Mouse (Mus musculus) neural tube, embryonic 14.5 days (tissue): ENCODE measurements at regions not wholly inside any gene's neighbourhood (a gene's known extent, or its start where the extent isn't known, plus 50 kb on each side); places are given as distances from the start of the nearest gene placed in this dataset.

Experiments used
- ATAC-seq: fragments of 200-750 bp; cut with Nextera tagmentation; 2 replicates; pipeline ENCODE4 v1.8.0; 2017; ENCODE audit warnings: low read depth, mild to moderate bottlenecking, moderate TSS enrichment, moderate library complexity
- H3K27ac ChIP-seq: fragments of 300-500 bp; sonication (generic); 2 replicates; pipeline ENCODE4 v1.5.1; 2014; ENCODE audit warnings: low read depth, mild to moderate bottlenecking, control low read depth, low read length, moderate library complexity, mixed read lengths
- H3K27me3 ChIP-seq: fragments of 300-500 bp; sonication (generic); 2 replicates; pipeline ENCODE4 v1.6.1; 2014; ENCODE audit warnings: low read length; ENCODE audit not compliant: control insufficient read depth, insufficient read depth
- H3K36me3 ChIP-seq: fragments of 300-500 bp; sonication (generic); 2 replicates; pipeline ENCODE4 v1.6.1; 2014; ENCODE audit warnings: low read length, mixed read lengths; ENCODE audit not compliant: control insufficient read depth, insufficient read depth
- H3K4me1 ChIP-seq: fragments of 300-500 bp; sonication (generic); 2 replicates; pipeline ENCODE4 v1.6.1; 2014; ENCODE audit warnings: low read length; ENCODE audit not compliant: control insufficient read depth, insufficient read depth
- H3K4me2 ChIP-seq: fragments of 300-500 bp; sonication (generic); 2 replicates; pipeline ENCODE4 v1.6.1; 2014; ENCODE audit warnings: mild to moderate bottlenecking, low read depth, low read length, control low read depth
- H3K4me3 ChIP-seq: fragments of 300-500 bp; sonication (generic); 2 replicates; pipeline ENCODE4 v1.5.1; 2014; ENCODE audit warnings: low read depth, low read length, control low read depth, mixed read lengths
- H3K9ac ChIP-seq: fragments of 300-500 bp; sonication (generic); replicated peaks from 2 replicates; pipeline ENCODE4 v1.6.1; 2014; ENCODE audit warnings: low read depth, mild to moderate bottlenecking, control low read depth, low read length, mixed read lengths
- H3K9me3 ChIP-seq: fragments of 300-500 bp; sonication (generic); 2 replicates; pipeline ENCODE4 v1.6.1; 2016; ENCODE audit warnings: low read length; ENCODE audit not compliant: control insufficient read depth
- WGBS: fragments of 180-500 bp; shearing (Covaris S2); extraction: QIAGEN DNeasy Blood & Tissue Kit; methylation state at CpG from one replicate; pipeline ENCODE4 v1.1.7; 2014; 5-methylcytosine and 5-hydroxymethylcytosine counted together

DNA sequence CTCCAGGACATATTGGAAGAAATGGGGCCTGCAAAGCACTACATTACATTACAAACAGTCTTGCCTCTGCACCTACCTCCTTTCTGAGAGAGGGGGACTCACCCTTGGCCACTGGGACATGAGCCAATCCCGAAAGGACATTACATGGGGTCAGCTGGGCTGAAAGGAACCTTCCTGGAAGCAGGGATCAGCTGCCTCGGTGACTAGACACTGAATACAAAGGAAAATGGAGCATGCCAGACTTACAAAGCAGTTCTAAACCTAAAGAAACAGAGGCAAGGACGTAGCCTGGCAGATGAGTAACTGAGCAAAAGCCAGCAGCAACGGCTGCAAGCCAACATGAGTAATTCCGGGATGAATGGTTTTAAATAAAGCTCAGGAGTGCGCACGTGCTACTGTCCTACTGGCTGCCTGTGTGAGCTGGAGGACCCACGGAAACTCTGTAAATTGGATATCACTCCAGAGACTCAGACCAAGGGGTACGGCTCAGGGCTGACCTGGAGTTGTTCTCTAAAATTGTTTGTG lies 309.3 kb downstream of the Rps29 start:
- H3K4me3 ChIP-seq = no peak overlapping the region
- no peak overlapping the region for H3K27ac ChIP-seq
- H3K4me2 ChIP-seq = no peak overlapping the region
- ATAC-seq = no peak
- no peaks in the 10 kb centered on the region for H3K4me1 ChIP-seq
- H3K36me3 ChIP-seq = no peaks in the 10 kb centered on the region
- no peaks in the 10 kb centered on the region for H3K27me3 ChIP-seq
- no peaks in the 10 kb centered on the region for H3K9me3 ChIP-seq
- H3K9ac ChIP-seq = no peak overlapping the region
- 74% methylated on average over 9 of the region's 9 CpGs for whole genome bisulfite sequencing

DNA sequence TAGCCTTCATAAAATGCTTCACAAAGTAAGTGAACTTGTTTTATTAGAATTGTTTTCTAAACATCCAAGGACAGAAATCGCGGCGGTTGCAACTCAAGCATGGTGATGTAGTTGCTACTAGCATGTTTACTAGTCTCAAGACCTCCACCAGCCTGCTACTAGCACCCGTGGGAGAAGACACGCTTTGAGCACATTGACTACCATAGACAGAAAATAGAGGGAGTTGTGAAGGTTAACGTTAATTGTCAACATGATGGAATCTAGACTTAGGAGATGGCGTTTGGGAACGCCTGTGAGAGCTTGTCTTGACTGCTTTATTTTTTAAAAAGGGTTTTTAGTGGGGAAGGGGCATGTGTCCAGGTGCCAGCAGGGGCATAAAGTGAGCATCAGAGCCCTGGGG lies 318.2 kb downstream of the Rps29 start:
- Histone ChIP-seq H3K9ac (no peak overlapping the region), H3K27me3 (no peaks in the 10 kb centered on the region), H3K9me3 (no peaks in the 10 kb centered on the region), H3K4me2 (no peak overlapping the region), H3K4me1 (no peaks in the 10 kb centered on the region), H3K27ac (no peak overlapping the region), H3K36me3 (no peaks in the 10 kb centered on the region), H3K4me3 (no peak overlapping the region)
- no peak for ATAC-seq
- 95% methylated on average over 8 of the region's 8 CpGs for WGBS

DNA sequence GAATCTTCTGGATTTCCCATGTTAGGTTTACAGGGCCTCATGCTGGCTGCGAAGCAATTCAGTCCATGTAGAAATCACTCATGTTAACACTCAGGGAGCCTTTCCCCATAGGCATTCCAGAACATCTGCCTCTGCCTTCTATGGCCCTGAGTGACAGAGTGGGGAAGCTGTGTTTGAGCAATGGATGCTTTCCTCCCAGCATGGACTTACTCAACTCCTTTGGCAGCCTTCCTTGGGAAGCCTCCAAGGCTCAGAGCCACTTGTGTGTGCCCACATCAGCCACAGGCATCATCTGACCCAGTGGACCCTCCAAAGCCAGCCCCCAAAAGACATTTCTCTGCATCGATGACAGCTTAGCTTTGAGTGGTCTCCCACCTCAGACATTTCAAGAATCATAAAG lies 318.8 kb downstream of the Rps29 start:
- Histone ChIP-seq H3K4me2 (no peak overlapping the region), H3K4me1 (no peaks in the 10 kb centered on the region), H3K27ac (no peak overlapping the region), H3K36me3 (no peaks in the 10 kb centered on the region), H3K9ac (no peak overlapping the region), H3K27me3 (no peaks in the 10 kb centered on the region), H3K4me3 (no peak overlapping the region), H3K9me3 (no peaks in the 10 kb centered on the region)
- no peak for ATAC-seq
- 83% methylated on average over 2 of the region's 2 CpGs for WGBS

DNA sequence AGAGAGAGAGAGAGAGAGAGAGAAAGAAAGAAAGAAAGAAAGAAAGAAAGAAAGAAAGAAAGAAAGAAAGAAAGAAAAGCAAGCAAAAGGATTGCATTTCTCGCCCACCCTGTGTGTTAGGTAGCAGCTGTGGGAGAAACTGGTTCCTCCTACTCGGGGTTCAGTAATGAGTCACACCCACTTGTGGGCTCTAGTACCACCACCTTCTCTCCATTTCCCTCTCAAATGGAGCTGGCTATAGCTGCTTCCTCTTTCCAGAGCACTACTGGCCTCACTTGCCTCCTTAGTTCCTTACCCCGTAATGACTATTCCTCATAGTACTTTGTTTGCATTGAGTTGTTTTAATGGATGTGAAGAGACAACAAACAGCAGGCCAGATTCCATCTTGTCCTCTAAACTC lies 323.0 kb downstream of the Rps29 start:
- H3K4me3 ChIP-seq = no peak overlapping the region
- no peaks in the 10 kb centered on the region for H3K36me3 ChIP-seq
- no peak overlapping the region for H3K9ac ChIP-seq
- ATAC-seq = no peak
- no peaks in the 10 kb centered on the region for H3K4me1 ChIP-seq
- no peak overlapping the region for H3K4me2 ChIP-seq
- H3K27me3 ChIP-seq = no peaks in the 10 kb centered on the region
- WGBS = 88% methylated on average over 3 of the region's 3 CpGs
- no peaks in the 10 kb centered on the region for H3K9me3 ChIP-seq
- H3K27ac ChIP-seq = no peak overlapping the region

DNA sequence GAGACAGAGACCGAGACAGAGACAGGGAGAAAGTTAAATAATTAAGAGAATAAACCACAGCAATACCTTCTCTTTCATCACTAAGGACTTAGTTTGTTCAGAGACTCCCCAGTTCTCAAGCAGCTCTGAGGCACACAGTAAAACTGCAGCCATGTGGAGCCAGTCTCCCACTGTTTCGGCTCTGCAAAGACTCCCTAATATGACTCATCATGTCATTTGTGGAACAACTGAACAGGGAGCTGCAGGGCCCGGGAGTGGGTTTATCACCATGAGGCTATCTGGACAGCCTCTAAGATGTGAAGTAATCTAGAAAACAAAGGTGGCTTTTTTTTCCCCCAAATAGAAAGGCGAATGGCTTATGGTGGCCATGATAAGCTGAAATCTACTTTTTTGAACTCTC lies 325.1 kb downstream of the Rps29 start:
- Histone ChIP-seq H3K27ac (no peak overlapping the region), H3K4me2 (no peak overlapping the region), H3K27me3 (no peaks in the 10 kb centered on the region), H3K36me3 (no peaks in the 10 kb centered on the region), H3K9ac (no peak overlapping the region), H3K4me1 (no peaks in the 10 kb centered on the region), H3K4me3 (no peak overlapping the region), H3K9me3 (no peaks in the 10 kb centered on the region)
- ATAC-seq = no peak
- WGBS = 66% methylated on average over 3 of the region's 4 CpGs

DNA sequence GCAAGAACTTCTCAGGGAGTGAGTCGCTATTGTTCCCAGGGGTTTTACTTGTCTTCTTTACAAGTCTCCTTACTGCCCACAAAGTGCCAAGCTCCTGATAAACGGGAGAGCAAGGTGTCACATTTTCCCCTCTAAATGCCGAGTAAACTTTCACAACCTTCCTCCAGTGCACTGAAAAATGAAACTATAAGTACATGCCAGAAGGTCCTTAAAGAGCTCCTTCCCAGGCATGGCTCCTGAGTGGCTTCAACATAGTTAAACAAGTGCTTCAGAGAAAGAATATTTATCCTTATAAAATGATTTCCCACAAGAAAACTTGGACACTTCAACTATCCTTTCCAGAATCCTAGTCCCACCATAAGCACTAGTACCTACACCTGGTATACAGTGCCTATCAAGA lies 329.6 kb downstream of the Rps29 start:
- Histone ChIP-seq H3K4me3 (no peak overlapping the region), H3K27ac (no peak overlapping the region), H3K9me3 (no peaks in the 10 kb centered on the region), H3K4me2 (no peak overlapping the region), H3K4me1 (no peaks in the 10 kb centered on the region), H3K27me3 (no peaks in the 10 kb centered on the region), H3K36me3 (no peaks in the 10 kb centered on the region), H3K9ac (no peak overlapping the region)
- ATAC-seq = no peak
- WGBS = 87% methylated on average over 3 of the region's 3 CpGs

DNA sequence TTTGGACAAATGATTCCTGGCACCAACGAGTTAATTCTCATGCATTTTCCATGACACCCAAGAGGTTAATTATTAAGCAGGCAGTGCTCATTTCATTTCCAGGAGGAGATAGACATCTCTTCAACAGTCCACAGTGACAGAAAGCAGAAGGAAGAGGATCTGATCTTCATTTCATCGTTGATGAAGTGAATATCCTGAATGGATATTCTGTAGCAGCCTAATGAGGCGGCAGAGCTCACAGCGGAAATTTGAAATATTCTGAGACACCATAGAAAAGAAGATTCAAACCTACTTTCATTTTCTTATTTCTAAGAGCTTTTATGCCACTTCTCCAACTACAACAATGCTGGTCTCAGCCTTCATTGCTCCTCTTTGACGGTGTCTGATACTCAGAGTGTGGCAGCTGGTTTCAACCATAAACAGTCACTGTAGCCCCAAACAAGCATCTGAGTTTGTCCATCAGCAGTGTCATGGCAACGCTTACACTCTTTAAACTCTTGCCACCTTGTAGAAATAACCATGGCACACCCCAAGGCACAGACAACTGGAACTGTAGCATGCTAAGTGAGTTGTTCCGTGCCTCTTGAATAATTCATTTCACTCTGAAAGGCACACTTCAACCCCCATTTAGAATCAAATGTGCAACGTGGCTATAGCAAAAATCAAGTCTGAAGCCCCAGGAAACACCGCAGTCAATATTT lies 331.3 kb downstream of the Rps29 start:
- no peak overlapping the region for H3K4me2 ChIP-seq
- no peaks in the 10 kb centered on the region for H3K4me1 ChIP-seq
- WGBS = 59% methylated on average over 9 of the region's 9 CpGs
- H3K27ac ChIP-seq = no peak overlapping the region
- H3K9ac ChIP-seq = no peak overlapping the region
- H3K4me3 ChIP-seq = no peak overlapping the region
- no peaks in the 10 kb centered on the region for H3K27me3 ChIP-seq
- H3K9me3 ChIP-seq = no peaks in the 10 kb centered on the region
- no peaks in the 10 kb centered on the region for H3K36me3 ChIP-seq
- no peak for ATAC-seq

DNA sequence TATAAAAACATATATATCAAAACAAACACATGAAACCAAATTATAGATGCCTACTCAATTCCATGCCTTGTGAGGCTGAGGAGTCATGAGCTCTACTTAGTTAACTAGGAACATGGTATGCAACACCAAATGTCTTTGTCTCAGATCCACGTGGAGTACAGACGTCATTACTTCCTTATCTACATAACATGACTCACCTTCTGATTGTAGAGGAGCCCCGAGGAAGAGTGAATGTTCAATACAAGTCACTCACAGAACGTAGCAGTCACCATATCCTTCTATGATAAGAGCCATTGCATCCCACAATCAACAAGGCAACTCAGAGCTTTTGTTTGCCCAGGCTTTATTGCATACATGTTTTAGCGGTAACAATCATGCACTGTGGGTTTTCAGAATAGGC lies 364.6 kb downstream of the Rps29 start:
- Histone ChIP-seq H3K9me3 (no peaks in the 10 kb centered on the region), H3K4me3 (no peak overlapping the region), H3K9ac (no peak overlapping the region), H3K4me1 (no peaks in the 10 kb centered on the region), H3K27ac (no peak overlapping the region), H3K36me3 (no peaks in the 10 kb centered on the region), H3K27me3 (no peaks in the 10 kb centered on the region), H3K4me2 (no peak overlapping the region)
- no peak for ATAC-seq
- WGBS = 90% methylated on average over 5 of the region's 5 CpGs

DNA sequence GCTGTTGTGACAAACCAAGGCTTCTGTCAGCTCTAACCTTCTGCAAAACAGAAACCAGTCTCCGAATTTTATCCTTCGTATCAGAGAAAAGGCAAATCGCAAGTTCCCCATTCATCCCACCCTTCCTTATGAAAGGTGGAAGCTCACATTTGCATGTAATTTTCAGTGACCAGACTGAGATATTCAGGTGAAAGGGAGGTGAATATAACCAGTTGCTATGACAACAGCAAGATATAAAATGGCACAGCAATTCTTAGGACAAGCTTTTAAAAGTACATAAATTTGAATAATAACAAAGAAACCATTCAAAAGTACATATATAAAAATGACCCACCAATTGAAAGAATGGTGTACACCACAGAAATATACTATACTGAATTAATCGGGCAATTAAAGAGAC lies 375.4 kb downstream of the Rps29 start:
- 90% methylated on average over 4 of the region's 4 CpGs for WGBS
- H3K27ac ChIP-seq = no peak overlapping the region
- H3K4me3 ChIP-seq = no peak overlapping the region

More for the DNA sequence above, 375.4 kb downstream of the Rps29 start:
- no peak overlapping the region for H3K4me2 ChIP-seq
- H3K9ac ChIP-seq = no peak overlapping the region
- H3K36me3 ChIP-seq = no peaks in the 10 kb centered on the region
- no peaks in the 10 kb centered on the region for H3K9me3 ChIP-seq
- ATAC-seq = no peak
- H3K4me1 ChIP-seq = no peaks in the 10 kb centered on the region
- no peaks in the 10 kb centered on the region for H3K27me3 ChIP-seq
